Mouse (Mus musculus) heart, adult 2 months (tissue): Measurements from ENCODE around the gene 9430015G10Rik. TPM values are rescaled to one million over a fixed set of nuclear protein-coding genes. Genes with fewer than 3 reads are reported as not detected.

Source experiments
- DNase-seq, 2 experiments: peaks; one replicate each; pipeline ENCODE4 v3.0.0; 2021
- H3K27ac ChIP-seq: fragments of 200-600 bp; 2 replicates; pipeline ENCODE4 v1.8.1; 2022
- H3K27me3 ChIP-seq: fragments of 200-500 bp; 2 replicates; pipeline ENCODE4 v1.6.1; 2012; ENCODE audit warnings: mild to moderate bottlenecking, low read length, inconsistent platforms, mixed read lengths; ENCODE audit not compliant: control insufficient read depth, insufficient read depth
- H3K36me3 ChIP-seq: fragments of 200-500 bp; 2 replicates; pipeline ENCODE4 v1.6.1; 2012; ENCODE audit warnings: low read length, inconsistent platforms; ENCODE audit not compliant: control insufficient read depth, insufficient read depth
- H3K4me1 ChIP-seq: fragments of 200-500 bp; 2 replicates; pipeline ENCODE4 v1.6.1; 2011; ENCODE audit warnings: low read length; ENCODE audit not compliant: control insufficient read depth, insufficient read depth
- H3K4me3 ChIP-seq: fragments of 200-600 bp; 2 replicates; pipeline ENCODE4 v1.8.1; 2022
- H3K79me2 ChIP-seq: fragments of 200-500 bp; replicated peaks from 2 replicates; pipeline ENCODE4 v1.6.1; 2012; ENCODE audit warnings: mild to moderate bottlenecking, inconsistent platforms, low read length, moderate library complexity, mixed read lengths; ENCODE audit not compliant: control insufficient read depth, insufficient read depth
- H3K9ac ChIP-seq: fragments of 200-500 bp; 2 replicates; pipeline ENCODE4 v1.6.1; 2012; ENCODE audit warnings: low read depth, mild to moderate bottlenecking, control low read depth, inconsistent platforms, low read length, mixed read lengths
- CTCF ChIP-seq: fragments of 200-600 bp; IDR thresholded peaks from 2 replicates; pipeline ENCODE4 v1.8.1; 2022; ENCODE audit warnings: antibody characterized with exemption, mild to moderate bottlenecking, moderate library complexity
- EP300 ChIP-seq: fragments of 200-500 bp; IDR thresholded peaks from 2 replicates; pipeline ENCODE4 v1.6.1; 2011; ENCODE audit warnings: low read depth, low read length, control low read depth; ENCODE audit not compliant: insufficient read depth
- POLR2A ChIP-seq: fragments of 200-500 bp; IDR thresholded peaks from 2 replicates; pipeline ENCODE4 v1.6.1; 2011; ENCODE audit warnings: mild to moderate bottlenecking, low read depth, low read length, control low read depth; ENCODE audit not compliant: insufficient read depth
- WGBS: fragments of 180-500 bp; shearing (Covaris S2); methylation state at CpG from one replicate; pipeline ENCODE4 v1.1.7; 2018; 5-methylcytosine and 5-hydroxymethylcytosine counted together
- intact Hi-C: fragments of 180-260 bp; cut with DNase I; formaldehyde crosslinking; loops from one replicate; pipeline ENCODE4 v1.15.1; 2025
- long read RNA-seq: library from polyadenylated mRNA; stranded (forward); transcript quantifications from one replicate; pipeline ENCODE4 v2.0.0, GENCODE M21; 2021
- polyA plus RNA-seq: library from polyadenylated mRNA; depleted of rRNA; stranded (reverse); fragments of >200 nt; gene quantifications from 2 replicates; pipeline ENCODE4 v1.2.3, GENCODE M21; 2012; rRNA removed
- total RNA-seq, 2 experiments: library from RNA; stranded (reverse); gene quantifications; 2 replicates each; pipeline ENCODE4 v1.2.3; 2021

The 9430015G10Rik gene
- total RNA-seq = 1 to 10 TPM; 1.7 to 3.5 TPM
- 5.9 and 7.5 TPM in 2 replicates for polyA plus RNA-seq
- long read RNA-seq, partial matches to known transcripts = 0 of 2 reads
- long read RNA-seq, other reads (novel, unspliced or antisense) = 1 of 2 reads

DNA sequence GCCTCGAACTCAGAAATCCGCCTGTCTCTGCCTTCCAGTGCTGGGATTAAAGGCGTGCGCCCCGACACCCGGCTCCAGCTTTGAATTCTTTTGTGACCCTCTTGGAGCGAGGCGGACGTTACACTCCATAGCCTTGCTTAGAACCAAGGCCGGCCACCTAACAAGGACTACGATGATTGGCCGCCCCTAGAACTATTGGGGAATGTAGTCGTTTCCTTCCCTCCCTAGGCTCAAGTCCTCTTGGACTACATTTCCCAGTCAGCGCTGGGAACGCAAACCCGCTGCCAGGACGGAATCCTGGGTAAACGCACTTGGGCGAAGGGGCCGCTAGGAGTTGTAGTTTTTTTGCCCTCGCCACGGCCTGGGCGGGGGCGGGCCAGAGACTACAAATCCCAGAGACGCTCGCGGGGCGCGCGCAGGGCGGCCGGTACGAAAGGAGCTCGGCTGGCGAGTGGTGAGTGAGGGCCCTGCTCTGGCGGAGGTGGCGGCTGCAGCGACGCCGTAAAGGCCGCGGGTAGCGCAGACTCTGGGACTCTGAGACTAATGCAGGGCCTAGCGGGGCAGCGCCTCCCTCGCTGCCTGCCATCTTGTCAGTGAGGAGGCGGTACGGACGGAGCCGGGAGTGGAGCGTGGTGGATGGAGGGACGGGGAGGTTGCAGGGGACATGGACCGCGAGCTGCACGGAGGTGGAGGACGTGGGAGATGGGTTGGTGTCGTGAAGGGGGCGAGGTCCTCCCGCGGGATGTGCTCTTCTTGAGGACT lies at the start of gene 9430015G10Rik:
TSS of gene 9430015G10Rik (plus strand) at position 413 of the 762 bp plus-strand sequence.
- Histone ChIP-seq H3K36me3 (no peaks in the 10 kb centered on the region), H3K27ac (peak within 1 kb of the TSS; percentile 87), H3K9ac (peak within 1 kb of the TSS; percentile 80), H3K4me3 (peak within 1 kb of the TSS; percentile 72), H3K79me2 (no peaks in the 10 kb centered on the region; the same call in 1 of the 2 replicates), H3K4me1 (peaks cover 1% of the 10 kb centered on the region; the same call in 1 of the 2 replicates), H3K27me3 (no peaks in the 10 kb centered on the region)
- no peak for TF ChIP-seq EP300
- TF ChIP-seq CTCF = peak; percentile 38
- TF ChIP-seq POLR2A = peak; percentile 84
- intact Hi-C loops = loop anchor here (1.0 to 10.0 kb wide), 5 partner anchors 85 to 217 kb away; partner anchors contain the start of genes AW011738, Acap3, Noc2l and Pusl1
- DNase-seq = peak; percentile 98
- WGBS = under 1% methylated on average over 60 of the region's 60 CpGs

DNA sequence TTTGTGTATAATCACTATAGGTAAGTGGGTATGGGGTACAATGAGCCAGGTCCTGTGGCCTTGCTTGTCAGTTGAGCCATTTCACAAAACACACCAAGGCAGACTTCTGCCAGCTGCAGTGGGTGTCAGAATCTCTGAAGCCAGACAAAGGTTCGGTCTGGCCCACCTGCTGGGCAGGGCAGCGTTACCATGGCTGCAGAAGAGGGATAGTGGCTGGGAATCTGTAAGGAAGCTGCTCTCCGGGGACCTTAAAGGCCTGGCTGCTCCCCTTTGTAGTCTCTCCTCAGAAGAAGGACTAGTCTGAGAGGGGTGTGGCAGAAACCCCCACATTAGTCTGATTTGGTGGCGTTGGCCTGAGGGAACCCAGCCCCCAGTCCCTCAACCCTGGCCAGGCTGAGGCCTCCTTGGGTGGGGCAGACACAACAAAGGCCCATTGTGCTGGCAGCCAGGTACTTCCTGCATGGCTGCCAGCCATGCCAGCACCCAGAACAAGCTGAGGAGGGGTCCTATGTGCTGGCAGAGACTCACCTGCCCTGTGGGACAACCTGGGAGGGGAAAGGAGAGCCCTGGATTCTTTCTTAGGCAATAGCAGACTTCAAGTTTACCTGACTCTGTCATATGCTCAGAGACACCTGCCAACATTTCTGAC lies 45.8 kb upstream of the 9430015G10Rik start:
- no peaks in the 10 kb centered on the region for H3K27me3 ChIP-seq
- no peaks in the 10 kb centered on the region for H3K36me3 ChIP-seq
- intact Hi-C loops = no loop called here
- no peak overlapping the region for H3K9ac ChIP-seq
- 0 out of 2 replicates have a peak, but pooled peaks cover 2% of the 10 kb centered on the region for H3K4me1 ChIP-seq
- no peak for DNase-seq
- H3K27ac ChIP-seq = no peak overlapping the region
- 62% methylated on average over 4 of the region's 4 CpGs for WGBS
- no peaks in the 10 kb centered on the region for H3K79me2 ChIP-seq
- TF ChIP-seq EP300 = no peak
- TF ChIP-seq POLR2A = no peak
- no peak for TF ChIP-seq CTCF
- no peak overlapping the region for H3K4me3 ChIP-seq

DNA sequence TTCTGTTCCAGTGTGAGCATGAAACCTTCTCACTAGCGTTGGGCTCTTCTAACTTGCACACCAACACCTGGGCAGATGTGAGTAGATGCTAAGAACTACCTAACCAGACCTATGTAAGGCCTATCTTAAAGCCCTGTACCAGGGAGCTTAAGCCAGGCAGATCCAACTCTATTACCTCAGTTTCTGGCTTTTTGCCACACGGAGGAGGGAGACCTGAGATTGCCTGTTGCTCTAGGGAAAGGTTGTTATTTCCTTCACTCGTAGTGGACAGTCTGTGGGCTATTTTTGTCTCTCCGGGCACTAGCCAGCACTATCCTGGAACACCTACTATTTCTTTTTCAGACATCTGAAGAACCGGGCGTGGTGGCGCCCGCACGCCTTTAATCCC lies 45.3 kb upstream of the 9430015G10Rik start:
- intact Hi-C loops = no loop called here
- no peaks in the 10 kb centered on the region for H3K27me3 ChIP-seq
- TF ChIP-seq CTCF = no peak
- no peak for TF ChIP-seq POLR2A
- TF ChIP-seq EP300 = no peak

DNA sequence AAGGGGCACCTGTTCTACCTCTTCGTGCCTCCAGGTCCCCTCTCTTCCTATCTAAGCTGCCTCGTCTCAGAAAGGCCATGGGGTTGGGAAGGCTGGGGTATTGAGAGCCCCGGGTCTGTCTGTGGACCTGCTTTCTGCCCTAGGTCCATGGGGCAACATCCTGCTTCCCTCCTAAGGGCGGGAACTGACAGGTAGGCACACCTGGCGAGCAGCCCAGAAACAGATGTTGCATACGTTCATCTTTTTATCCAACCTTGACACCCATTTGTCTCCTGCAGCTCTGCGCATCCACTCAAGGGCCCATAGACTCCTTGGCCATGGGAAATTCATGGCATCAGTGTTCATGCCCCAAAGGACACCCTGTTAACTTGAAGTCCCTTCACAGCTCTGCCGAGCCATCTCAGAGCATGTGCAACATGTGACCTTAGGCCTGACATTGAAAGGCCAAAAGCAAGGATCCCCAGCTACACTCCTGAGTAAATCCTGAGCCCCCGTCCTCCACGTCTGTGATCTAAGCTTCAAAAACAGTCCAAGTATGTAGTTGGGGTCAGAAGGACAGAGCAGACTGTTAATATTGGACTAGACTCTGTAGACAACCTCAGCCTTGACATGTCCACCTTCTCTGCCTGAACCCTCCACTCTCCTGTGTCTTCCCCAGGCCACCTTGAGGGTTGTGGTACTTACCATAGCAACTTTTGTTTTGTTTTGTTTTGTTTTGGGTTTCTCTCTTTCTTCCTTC lies 44.5 kb upstream of the 9430015G10Rik start:
- Histone ChIP-seq H3K4me3 (no peak overlapping the region), H3K79me2 (no peaks in the 10 kb centered on the region), H3K36me3 (no peaks in the 10 kb centered on the region), H3K4me1 (0 out of 2 replicates have a peak, but pooled peaks cover 2% of the 10 kb centered on the region), H3K9ac (no peak overlapping the region), H3K27me3 (no peaks in the 10 kb centered on the region), H3K27ac (no peak overlapping the region)
- WGBS = 86% methylated on average over 10 of the region's 10 CpGs
- TF ChIP-seq CTCF = no peak
- no peak for TF ChIP-seq EP300
- TF ChIP-seq POLR2A = no peak
- intact Hi-C loops = no loop called here
- DNase-seq = no peak

More for the DNA sequence above, 45.3 kb upstream of the 9430015G10Rik start:
- DNase-seq = no peak
- H3K4me1 ChIP-seq = 0 out of 2 replicates have a peak, but pooled peaks cover 2% of the 10 kb centered on the region
- H3K9ac ChIP-seq = no peak overlapping the region
- H3K4me3 ChIP-seq = no peak overlapping the region
- no peaks in the 10 kb centered on the region for H3K36me3 ChIP-seq
- H3K27ac ChIP-seq = no peak overlapping the region
- no peaks in the 10 kb centered on the region for H3K79me2 ChIP-seq
- WGBS = 41% methylated on average over 9 of the region's 9 CpGs

DNA sequence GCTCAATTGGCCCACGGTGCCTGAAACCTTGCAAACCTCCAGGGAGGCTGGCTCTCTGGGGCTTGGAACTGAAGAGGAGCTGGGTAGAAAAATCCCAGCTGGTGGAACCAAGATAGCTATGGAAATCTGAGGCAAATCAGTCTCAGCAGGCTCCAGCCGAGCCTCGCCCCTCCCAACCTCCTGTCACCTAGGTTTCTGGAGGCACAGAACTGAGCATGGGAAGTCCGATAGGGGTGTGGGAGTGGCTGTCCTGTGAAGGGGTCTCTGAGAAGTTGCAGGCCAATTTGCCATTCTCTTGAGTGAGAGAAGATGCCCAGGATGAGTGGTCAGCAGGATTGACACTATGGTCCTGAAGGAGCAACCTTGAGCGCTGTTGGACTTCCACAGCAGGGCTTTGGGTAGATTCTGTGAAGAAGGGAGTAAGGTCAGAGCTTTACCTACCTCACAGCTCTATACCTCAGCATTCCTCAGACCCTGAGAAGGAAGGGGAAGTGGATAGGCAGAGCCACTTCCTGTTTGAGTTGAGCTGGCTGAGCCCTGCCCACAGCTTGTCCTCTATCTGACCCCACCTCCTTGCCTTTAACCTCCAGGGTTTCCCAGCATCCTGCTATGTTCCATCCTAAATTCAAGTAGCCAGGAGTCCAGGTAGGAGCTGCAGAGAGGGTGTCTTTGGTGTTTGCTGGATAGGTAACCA lies 42.4 kb upstream of the 9430015G10Rik start:
- TF ChIP-seq POLR2A (no peak), EP300 (no peak), CTCF (no peak)
- H3K36me3 ChIP-seq = no peaks in the 10 kb centered on the region

More for the DNA sequence above, 42.4 kb upstream of the 9430015G10Rik start:
- H3K4me1 ChIP-seq = 0 out of 2 replicates have a peak, but pooled peaks cover 2% of the 10 kb centered on the region
- no peak overlapping the region for H3K27ac ChIP-seq
- no peaks in the 10 kb centered on the region for H3K79me2 ChIP-seq
- WGBS = 61% methylated on average over 5 of the region's 5 CpGs
- H3K4me3 ChIP-seq = no peak overlapping the region
- no peak overlapping the region for H3K9ac ChIP-seq
- intact Hi-C loops = no loop called here
- no peak for DNase-seq
- H3K27me3 ChIP-seq = no peaks in the 10 kb centered on the region
